ENCODE assay signal across 8 mouse cellular contexts in genomic region chr5:76973488-76973887, GRCm38 (mm10). TPM values are rescaled to one million over a fixed set of nuclear protein-coding genes. Genes with fewer than 3 reads are reported as not detected.
A peak's percentile ranks its signal among the peaks of the same experiment; 100 is the strongest.
DNase-seq lines count a peak whose midpoint lies in the region; ATAC-seq and TF ChIP-seq lines count a peak whose summit lies in the region.

No protein-coding gene starts in this region.

- peaks cover 13% of the 10 kb centered on the region for H3K4me1 ChIP-seq in heart, embryonic 10.5 days
- peaks cover 17% of the 10 kb centered on the region for H3K4me1 ChIP-seq in hindbrain, embryonic 10.5 days (replicated peaks)

- H3K27ac ChIP-seq in heart, embryonic 10.5 days, result no peak overlapping the region
- H3K27ac ChIP-seq in hindbrain, embryonic 10.5 days, result no peak overlapping the region

- H3K36me3 ChIP-seq in heart, embryonic 10.5 days, result peaks cover 40% of the 10 kb centered on the region
- peaks cover 35% of the 10 kb centered on the region for H3K36me3 ChIP-seq in C2C12 (ENCODE audit: control insufficient read depth, insufficient read depth)
- peaks cover 56% of the 10 kb centered on the region for H3K36me3 ChIP-seq in hindbrain, embryonic 10.5 days

- WGBS in heart, embryonic 10.5 days, result 64% methylated on average over 3 of the region's 3 CpGs
- WGBS in hindbrain, embryonic 10.5 days, result 70% methylated on average over 3 of the region's 3 CpGs

- H3K9me3 ChIP-seq in heart, embryonic 10.5 days, result no peaks in the 10 kb centered on the region
- H3K9me3 ChIP-seq in hindbrain, embryonic 10.5 days, result no peaks in the 10 kb centered on the region

- H3K4me3 ChIP-seq in heart, embryonic 10.5 days, result peak overlapping the region; percentile 87
- H3K4me3 ChIP-seq in C2C12 (ENCODE audit: insufficient read depth, poor library complexity, severe bottlenecking), result peak overlapping the region; percentile 96
- peak overlapping the region; percentile 94 for H3K4me3 ChIP-seq in hindbrain, embryonic 10.5 days

- no peak overlapping the region for H3ac ChIP-seq in C2C12 (ENCODE audit: control insufficient read depth, insufficient read length, low read depth)

- peak; percentile 57 for ATAC-seq in megakaryocyte, adult 5-6 weeks (ENCODE audit: poor library complexity, severe bottlenecking)

- H3K79me3 ChIP-seq in C2C12 (ENCODE audit: low read depth), result peaks cover 34% of the 10 kb centered on the region

- intact Hi-C loops in heart, postnatal 14 days (cut with DNase I), result loop anchor here (5.0 kb wide), 1 partner anchor 66 kb away; the partner anchor contains the start of gene Aasdh

- no peak for DNase-seq in heart, embryonic 10.5 days (ENCODE audit: low spot score)
- no peak for DNase-seq in heart, postnatal 14 days
- DNase-seq in hindbrain, embryonic 10.5 days (ENCODE audit: low spot score), result no peak
- DNase-seq in adrenal gland, postnatal 10 days, result no peak
- DNase-seq in spleen, adult 12 weeks (ENCODE audit: low spot score), result no peak
- DNase-seq in urinary bladder, postnatal 4 days (ENCODE audit: low spot score in 2 of 2), result no peak

- H3K27me3 ChIP-seq in heart, embryonic 10.5 days (ENCODE audit: insufficient read depth, poor library complexity, severe bottlenecking), result no peaks in the 10 kb centered on the region
- no peaks in the 10 kb centered on the region for H3K27me3 ChIP-seq in C2C12 (ENCODE audit: control insufficient read depth, insufficient read depth, insufficient read length)
- H3K27me3 ChIP-seq in hindbrain, embryonic 10.5 days (ENCODE audit: insufficient read depth, poor library complexity, severe bottlenecking), result no peaks in the 10 kb centered on the region

- no peak for TF ChIP-seq CTCF in C2C12 (IDR thresholded peaks at IDR 0.05; ENCODE audit: control insufficient read depth, insufficient read depth, insufficient read length)

- H3K79me2 ChIP-seq in C2C12 (ENCODE audit: control insufficient read depth, insufficient read depth), result peaks cover 44% of the 10 kb centered on the region

TF ChIP-seq in C2C12, 6 proteins besides CTCF, POLR2A, EP300 and RAD21:
- no peak for TF ChIP-seq CEBPB (IDR thresholded peaks at IDR 0.05; ENCODE audit: low read depth)
- TF ChIP-seq MYOD1 (IDR thresholded peaks at IDR 0.05; ENCODE audit: control insufficient read depth, insufficient read length, low read depth), result no peak
- TF ChIP-seq MYOG (IDR thresholded peaks at IDR 0.05; ENCODE audit: control insufficient read depth, extremely low read depth, insufficient read length), result no peak
- TF ChIP-seq USF1 (IDR thresholded peaks at IDR 0.05; ENCODE audit: low read depth), result no peak
- no peak for TF ChIP-seq MAX (IDR thresholded peaks at IDR 0.05)
- TF ChIP-seq FOSL1 (IDR thresholded peaks at IDR 0.05; ENCODE audit: insufficient read depth, low read length, poor library complexity, severe bottlenecking), result no peak

RNA-seq across cellular contexts. Expression of gene Srp72, which starts 1.0 kb away (rescaled TPM):
- 53.2 and 69.3 TPM in 2 replicates for polyA plus RNA-seq in heart, embryonic 10.5 days (2016; fragmentation: Nextera tagmentation; extraction: Ambion mirVana)
- total RNA-seq in heart, postnatal 14 days (2021), result 10 to 100 TPM; 61.7 to 66.3 TPM
- 47.1 TPM for polyA plus RNA-seq in C2C12 (2012; fragmentation: generic; extraction: Trizol)
- polyA plus RNA-seq in hindbrain, embryonic 10.5 days (2016; fragmentation: Nextera tagmentation; extraction: Ambion mirVana), result 68.9 and 74.9 TPM in 2 replicates
- total RNA-seq in megakaryocyte, adult 5-6 weeks (2015), result 83.0 and 91.0 TPM in 2 replicates
- total RNA-seq in megakaryocyte, adult 5-6 weeks (2017), result 133 and 141 TPM in 2 replicates
- total RNA-seq in adrenal gland, postnatal 10 days (2021), result 100 to 1,000 TPM; 128 to 131 TPM

RNA-seq across cellular contexts. Expression of gene Ppat, which starts 22.1 kb away (rescaled TPM):
- 47.4 and 54.9 TPM in 2 replicates for polyA plus RNA-seq in heart, embryonic 10.5 days (2016; fragmentation: Nextera tagmentation; extraction: Ambion mirVana)
- total RNA-seq in heart, postnatal 14 days (2021), result 10 to 100 TPM; 12.6 to 13.5 TPM
- polyA plus RNA-seq in C2C12 (2012; fragmentation: generic; extraction: Trizol), result 19.5 TPM
- polyA plus RNA-seq in hindbrain, embryonic 10.5 days (2016; fragmentation: Nextera tagmentation; extraction: Ambion mirVana), result 28.0 and 49.3 TPM in 2 replicates
- total RNA-seq in megakaryocyte, adult 5-6 weeks (2015), result 11.4 and 13.0 TPM in 2 replicates
- total RNA-seq in megakaryocyte, adult 5-6 weeks (2017), result 19.3 and 20.1 TPM in 2 replicates
- 10 to 100 TPM; 22.4 to 27.0 TPM for total RNA-seq in adrenal gland, postnatal 10 days (2021)

RNA-seq across cellular contexts. Expression of gene Paics, which starts 22.4 kb away (rescaled TPM):
- polyA plus RNA-seq in heart, embryonic 10.5 days (2016; fragmentation: Nextera tagmentation; extraction: Ambion mirVana), result 309 and 341 TPM in 2 replicates
- 100 to 1,000 TPM; 142 to 144 TPM for total RNA-seq in heart, postnatal 14 days (2021)
- 115 TPM for polyA plus RNA-seq in C2C12 (2012; fragmentation: generic; extraction: Trizol)
- 337 and 446 TPM in 2 replicates for polyA plus RNA-seq in hindbrain, embryonic 10.5 days (2016; fragmentation: Nextera tagmentation; extraction: Ambion mirVana)
- 182 and 193 TPM in 2 replicates for total RNA-seq in megakaryocyte, adult 5-6 weeks (2015)
- 187 and 225 TPM in 2 replicates for total RNA-seq in megakaryocyte, adult 5-6 weeks (2017)
- total RNA-seq in adrenal gland, postnatal 10 days (2021), result 100 to 1,000 TPM; 193 to 202 TPM

RNA-seq across cellular contexts. Expression of gene Arl9, which starts 30.4 kb away (rescaled TPM):
- polyA plus RNA-seq in heart, embryonic 10.5 days (2016; fragmentation: Nextera tagmentation; extraction: Ambion mirVana), result 0.45 TPM in 1 of 2 replicates, not detected in the other
- total RNA-seq in heart, postnatal 14 days (2021), result not detected
- not detected for polyA plus RNA-seq in C2C12 (2012; fragmentation: generic; extraction: Trizol)
- polyA plus RNA-seq in hindbrain, embryonic 10.5 days (2016; fragmentation: Nextera tagmentation; extraction: Ambion mirVana), result not detected in 2 replicates
- total RNA-seq in megakaryocyte, adult 5-6 weeks (2015), result 0.31 and 1.3 TPM in 2 replicates
- total RNA-seq in megakaryocyte, adult 5-6 weeks (2017), result not detected in 2 replicates
- total RNA-seq in adrenal gland, postnatal 10 days (2021), result under 1 TPM in 1 of 2 experiments, not detected in 1; 0.73 TPM

RNA-seq across cellular contexts. Expression of gene Thegl, which starts 42.3 kb away (rescaled TPM):
- 0.14 and 0.18 TPM in 2 replicates for polyA plus RNA-seq in heart, embryonic 10.5 days (2016; fragmentation: Nextera tagmentation; extraction: Ambion mirVana)
- total RNA-seq in heart, postnatal 14 days (2021), result not detected
- polyA plus RNA-seq in C2C12 (2012; fragmentation: generic; extraction: Trizol), result not detected
- 0.13 TPM in 1 of 2 replicates, not detected in the other for polyA plus RNA-seq in hindbrain, embryonic 10.5 days (2016; fragmentation: Nextera tagmentation; extraction: Ambion mirVana)
- 0.45 TPM in 1 of 2 replicates, not detected in the other for total RNA-seq in megakaryocyte, adult 5-6 weeks (2015)
- total RNA-seq in megakaryocyte, adult 5-6 weeks (2017), result not detected in 2 replicates
- total RNA-seq in adrenal gland, postnatal 10 days (2021), result not detected
